Mouse (Mus musculus): ENCODE measurements at regions not wholly inside any gene's neighbourhood (a gene's known extent, or its start where the extent isn't known, plus 50 kb on each side); places are given as distances from the start of the nearest gene placed in this dataset.

GRCm38 (mm10) chr14:79856245-79856644 lies 85.1 kb upstream of the Pcdh8 start:
- no peak for DNase-seq (ENCODE audit: low spot score in 2 of 2)

DNA sequence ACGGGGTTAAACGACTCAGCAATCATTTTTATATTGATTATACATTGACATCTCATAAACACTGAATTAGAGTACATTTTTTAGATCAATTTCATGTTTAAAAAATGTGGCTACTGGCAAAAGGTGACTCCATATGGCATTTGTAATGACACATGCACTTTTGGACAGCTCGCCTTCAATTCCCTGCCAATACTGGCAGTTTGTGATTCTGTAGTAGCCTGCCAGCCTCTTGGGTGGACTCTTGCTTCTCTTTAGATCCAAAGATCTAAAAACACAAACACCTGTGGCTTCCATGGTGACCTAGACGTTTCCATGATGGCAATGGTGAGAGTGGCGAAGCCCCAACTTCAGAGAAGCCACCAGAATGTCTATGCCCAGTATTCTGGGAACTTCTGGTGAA lies 83.1 kb upstream of the Pcdh8 start:
- no peak for DNase-seq (ENCODE audit: low spot score in 2 of 2)

- no peak for DNase-seq (ENCODE audit: low spot score in 2 of 2)
Observed at GRCm38 (mm10) chr14:79852683-79853082, 81.6 kb upstream of the Pcdh8 start.

GRCm38 (mm10) chr14:79851795-79852194 lies 80.7 kb upstream of the Pcdh8 start:
- DNase-seq (ENCODE audit: low spot score in 2 of 2): no peak

DNA sequence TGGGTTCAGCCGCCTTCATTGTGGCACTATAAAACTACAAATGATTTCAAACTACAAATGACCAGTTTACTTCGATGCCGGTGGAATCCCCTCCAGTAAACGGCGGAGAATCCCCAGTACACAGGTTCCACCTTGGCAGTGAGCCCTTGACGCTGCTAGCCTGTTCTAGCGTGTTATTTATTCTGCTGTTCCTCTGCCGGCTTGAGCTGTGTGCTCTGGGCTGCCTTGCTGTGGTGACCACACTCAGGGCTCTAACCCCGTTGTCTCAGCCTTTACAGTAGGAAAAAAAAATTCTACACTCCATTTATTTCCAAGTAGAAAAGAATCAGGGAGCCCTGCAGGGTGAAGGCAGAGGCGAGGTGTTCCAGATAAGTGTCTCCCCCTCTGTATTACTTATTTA lies 80.1 kb upstream of the Pcdh8 start:
- no peak for DNase-seq (ENCODE audit: low spot score in 2 of 2)

DNA sequence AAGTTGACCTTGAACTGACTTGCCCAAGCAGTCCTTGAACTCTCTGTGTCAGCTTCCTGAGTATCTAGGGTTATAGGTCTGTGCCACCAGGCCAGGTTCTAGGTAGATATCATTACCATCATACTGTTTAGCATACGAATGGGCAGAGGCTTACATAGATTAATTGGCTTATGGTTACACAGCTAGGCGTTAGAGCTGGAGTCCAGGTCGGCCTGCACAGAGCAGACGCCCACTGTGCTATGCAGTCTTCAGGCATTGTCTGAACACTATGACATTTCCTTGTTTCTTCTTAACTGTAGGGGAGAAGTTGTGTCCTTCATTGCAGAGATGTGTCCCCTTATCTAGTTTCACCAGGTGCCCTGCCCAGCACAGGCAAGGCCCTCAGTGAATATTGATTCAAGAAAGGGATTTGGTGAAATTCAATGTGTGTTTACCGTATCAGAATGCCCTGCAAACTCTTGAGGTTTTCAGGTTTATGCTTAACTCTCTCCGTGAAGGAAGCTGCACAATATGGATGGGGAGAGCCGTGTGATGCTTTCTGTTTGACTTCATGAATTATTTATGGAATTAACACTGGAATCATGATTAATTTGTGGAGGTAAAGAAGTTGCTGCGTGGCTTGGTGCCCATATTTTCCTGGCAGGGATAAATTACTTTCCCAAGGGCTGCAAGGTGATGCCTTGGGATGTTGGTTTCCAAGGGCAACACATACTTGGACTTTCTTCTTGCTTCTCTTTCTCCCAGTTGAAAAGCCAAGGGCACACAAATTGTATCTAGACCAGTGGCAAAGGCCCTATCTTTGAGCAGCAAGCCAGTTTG lies 78.7 kb upstream of the Pcdh8 start:
- no peak for DNase-seq (ENCODE audit: low spot score in 2 of 2)

- no peak for DNase-seq (ENCODE audit: low spot score in 2 of 2)
Observed at GRCm38 (mm10) chr14:79848116-79848515, 77.0 kb upstream of the Pcdh8 start.

DNA sequence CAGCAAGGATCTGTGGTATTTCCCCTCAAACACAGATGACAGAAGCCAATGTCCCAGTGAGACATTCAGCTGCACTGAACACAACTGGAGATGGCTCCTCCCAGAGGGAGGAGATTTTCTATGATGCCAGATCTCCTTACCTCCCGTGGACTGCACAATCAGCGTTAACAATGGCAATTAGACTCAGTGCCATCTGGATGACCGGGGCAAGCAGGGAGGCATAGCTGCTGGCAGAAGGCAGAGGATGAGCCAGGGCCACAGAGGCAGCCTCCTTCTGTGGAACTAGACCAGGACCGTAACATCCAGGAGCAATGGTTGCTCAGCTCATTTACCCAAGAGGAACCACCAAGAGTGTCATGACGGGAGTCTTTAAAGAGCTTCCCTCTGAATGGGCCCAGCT lies 73.2 kb upstream of the Pcdh8 start:
- DNase-seq (ENCODE audit: low spot score in 2 of 2): no peak

- DNase-seq (ENCODE audit: low spot score in 2 of 2): no peak
Observed at GRCm38 (mm10) chr14:79843135-79843550, 72.0 kb upstream of the Pcdh8 start.

DNA sequence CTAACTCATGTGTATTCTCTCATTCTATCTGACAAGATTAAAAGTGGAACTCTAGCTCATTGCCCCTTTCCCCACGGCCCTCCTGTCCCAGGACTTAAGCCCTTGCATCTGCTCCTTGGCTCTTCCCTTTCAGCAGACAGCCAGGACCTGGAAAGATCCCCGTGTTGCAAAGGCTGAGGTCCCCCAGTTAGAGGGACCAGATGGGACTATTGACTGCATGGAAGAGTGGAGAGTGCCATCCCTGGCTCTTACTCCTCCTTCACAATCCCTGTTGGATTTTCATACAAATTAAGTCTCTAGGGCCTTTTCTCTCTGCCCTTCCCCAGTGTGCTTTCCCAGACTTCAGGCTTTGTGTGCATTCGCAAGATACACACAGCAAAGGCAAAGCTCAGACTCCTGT lies 71.6 kb upstream of the Pcdh8 start:
- DNase-seq (ENCODE audit: low spot score in 2 of 2): no peak

GRCm38 (mm10) chr14:79837101-79837500 lies 66.0 kb upstream of the Pcdh8 start:
- no peak for DNase-seq (ENCODE audit: low spot score in 2 of 2)

GRCm38 (mm10) chr14:79836186-79836585 lies 65.1 kb upstream of the Pcdh8 start:
- DNase-seq (ENCODE audit: low spot score in 2 of 2): no peak

- DNase-seq (ENCODE audit: low spot score in 2 of 2): no peak
Observed at GRCm38 (mm10) chr14:79824670-79825446, 53.7 kb upstream of the Pcdh8 start.

DNA sequence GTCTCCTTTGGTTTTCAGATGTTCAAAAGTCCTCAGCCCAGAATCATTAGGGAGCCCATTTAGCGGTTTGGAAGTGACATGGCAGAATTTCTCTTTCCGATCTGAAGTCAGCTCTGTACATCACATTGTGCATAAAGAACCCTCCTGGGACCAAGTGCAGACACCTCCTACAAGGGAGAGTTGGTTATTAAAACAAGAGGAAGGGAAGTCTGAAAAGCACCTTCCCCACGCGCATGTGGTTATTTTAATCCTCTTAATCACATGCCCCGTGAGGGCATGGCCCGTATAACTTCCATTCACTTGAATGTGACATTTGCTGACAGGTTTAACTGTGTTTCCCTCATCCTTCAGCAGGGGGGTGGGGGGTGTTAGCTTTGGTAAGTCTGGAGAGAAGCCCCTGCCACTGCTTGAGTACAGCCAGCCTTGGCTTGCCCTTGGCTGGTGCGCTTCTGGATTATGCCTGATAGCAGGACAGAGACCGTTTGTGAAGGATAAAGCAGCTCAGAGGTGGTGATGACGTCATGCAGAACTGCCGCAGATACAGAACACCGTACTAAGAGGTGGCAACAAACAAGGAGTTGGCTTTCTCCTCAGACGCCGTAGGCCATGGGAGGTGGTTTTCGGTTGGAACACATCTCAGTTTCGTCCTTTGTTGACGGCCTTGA lies 51.5 kb upstream of the Pcdh8 start:
- no peak for DNase-seq (ENCODE audit: low spot score in 2 of 2)

DNA sequence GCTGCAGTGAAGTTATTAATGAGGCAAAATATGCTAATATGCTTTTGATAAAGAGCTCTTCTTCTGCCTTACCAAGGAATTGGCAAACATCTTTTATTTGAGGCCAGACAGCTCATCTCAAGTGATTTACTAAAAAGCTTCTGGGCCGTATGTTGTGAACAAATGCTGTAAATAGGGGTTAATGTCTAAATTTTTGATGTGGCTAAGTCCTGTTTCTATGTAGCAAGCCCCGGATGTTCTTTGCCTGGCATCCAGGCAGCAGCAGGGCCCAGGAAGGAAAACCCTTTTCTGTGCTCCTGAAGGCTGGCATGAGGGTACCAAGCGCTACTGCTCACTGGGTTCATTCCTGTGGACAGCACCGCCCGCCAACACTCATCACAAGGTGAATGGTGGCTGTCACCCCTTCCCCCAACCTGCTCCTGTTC lies 50.9 kb upstream of the Pcdh8 start:
- no peak for DNase-seq (ENCODE audit: low spot score in 2 of 2)

DNA sequence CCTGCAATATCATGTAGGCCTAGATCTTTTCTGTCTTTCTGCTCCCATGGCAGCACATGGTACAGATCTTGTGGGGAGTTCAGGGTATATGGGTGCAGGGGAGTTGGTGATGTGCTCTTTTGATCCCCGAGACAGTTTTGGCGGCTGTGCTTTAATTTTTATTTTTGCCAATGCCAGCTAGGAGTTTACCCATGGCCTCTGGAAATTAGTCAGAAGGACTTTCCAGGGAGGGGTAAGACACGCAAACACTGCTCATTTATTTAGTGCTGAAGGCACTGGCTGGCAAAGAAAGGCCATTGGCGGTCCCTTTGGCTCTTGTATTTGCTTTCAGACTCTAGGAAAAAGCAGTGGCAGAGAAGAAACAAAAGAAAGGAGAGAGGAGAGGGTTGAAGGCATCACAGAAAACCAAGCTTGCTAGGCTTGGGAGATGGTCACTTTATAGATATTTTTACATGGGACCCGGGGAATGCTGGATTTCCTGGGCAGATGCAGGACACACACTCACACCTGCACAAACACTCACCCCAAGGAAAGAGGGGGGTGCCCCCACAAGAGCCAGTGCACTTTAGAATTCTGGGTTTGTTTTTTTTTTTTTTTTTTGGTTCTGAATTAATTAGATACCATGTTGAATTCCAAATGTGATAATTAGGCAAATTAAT lies 50.4 kb upstream of the Pcdh8 start:
- DNase-seq (ENCODE audit: low spot score in 2 of 2): no peak

Measured in adrenal gland, postnatal 4 days (tissue).